Mouse (Mus musculus): ENCODE data around the gene Them4.
"Not testable (repeated sequence)": the region's sequence is repeated elsewhere in the genome, so short reads cannot be mapped to it uniquely, and the experiment has no call there.

Gene Them4

GRCm38 (mm10) chr3:94309633-94310363, at the start of gene Them4:
TSS of gene Them4 (plus strand) at chr3:94310089.
- peak; percentile 87 to 89 for DNase-seq (ENCODE audit: low spot score in 2 of 2)

- no peak for DNase-seq (ENCODE audit: low spot score in 2 of 2)
These were observed 49.3 kb upstream of the Them4 start for GRCm38 (mm10) chr3:94260598-94260997.

GRCm38 (mm10) chr3:94263736-94264135, 46.2 kb upstream of the Them4 start, which contains the start of gene Gm4778:
TSS of gene Gm4778 (plus strand) at chr3:94264036.
- DNase-seq (ENCODE audit: low spot score in 2 of 2) = not testable (repeated sequence)

GRCm38 (mm10) chr3:94275991-94276390, 33.9 kb upstream of the Them4 start:
- no peak for DNase-seq (ENCODE audit: low spot score in 2 of 2)

- no peak for DNase-seq (ENCODE audit: low spot score in 2 of 2)
These were observed 4.4 kb upstream of the Them4 start for GRCm38 (mm10) chr3:94305457-94305856.

- DNase-seq (ENCODE audit: low spot score in 2 of 2) = no peak
These were observed 2.9 kb upstream of the Them4 start for GRCm38 (mm10) chr3:94306975-94307374.

GRCm38 (mm10) chr3:94310491-94310890, 602 bp downstream of the Them4 start:
- DNase-seq (ENCODE audit: low spot score in 2 of 2) = no peak

GRCm38 (mm10) chr3:94310911-94311310, 1.0 kb downstream of the Them4 start:
- no peak for DNase-seq (ENCODE audit: low spot score in 2 of 2)

GRCm38 (mm10) chr3:94311376-94311775, 1.5 kb downstream of the Them4 start:
- DNase-seq (ENCODE audit: low spot score in 2 of 2) = no peak

GRCm38 (mm10) chr3:94328681-94329080, 18.8 kb downstream of the Them4 start:
- DNase-seq (ENCODE audit: low spot score in 2 of 2) = no peak

GRCm38 (mm10) chr3:94334442-94334841, 24.6 kb downstream of the Them4 start:
- no peak for DNase-seq (ENCODE audit: low spot score in 2 of 2)

- DNase-seq (ENCODE audit: low spot score in 2 of 2) = no peak
These were observed 28.6 kb downstream of the Them4 start for GRCm38 (mm10) chr3:94338522-94338921.

GRCm38 (mm10) chr3:94341959-94342422, 32.1 kb downstream of the Them4 start, which contains the start of gene Them5:
TSS of gene Them5 (plus strand) at chr3:94342099.
- DNase-seq (ENCODE audit: low spot score in 2 of 2) = no peak

GRCm38 (mm10) chr3:94342552-94342951, 32.7 kb downstream of the Them4 start:
- no peak for DNase-seq (ENCODE audit: low spot score in 2 of 2)

- no peak for DNase-seq (ENCODE audit: low spot score in 2 of 2)
These were observed 34.3 kb downstream of the Them4 start for GRCm38 (mm10) chr3:94344182-94344581.

GRCm38 (mm10) chr3:94344897-94345296, 35.0 kb downstream of the Them4 start:
- no peak for DNase-seq (ENCODE audit: low spot score in 2 of 2)

GRCm38 (mm10) chr3:94348146-94348545, 38.3 kb downstream of the Them4 start:
- DNase-seq (ENCODE audit: low spot score in 2 of 2) = no peak

GRCm38 (mm10) chr3:94360812-94361211, 50.9 kb downstream of the Them4 start:
- no peak for DNase-seq (ENCODE audit: low spot score in 2 of 2)

GRCm38 (mm10) chr3:94362138-94362537, 52.2 kb downstream of the Them4 start, which contains the start of gene C2cd4d:
TSS of gene C2cd4d (plus strand) at chr3:94362438.
- DNase-seq (ENCODE audit: low spot score in 2 of 2) = no peak

GRCm38 (mm10) chr3:94363291-94364153, 53.6 kb downstream of the Them4 start:
- DNase-seq (ENCODE audit: low spot score in 2 of 2) = no peak

- no peak for DNase-seq (ENCODE audit: low spot score in 2 of 2)
These were observed 54.3 kb downstream of the Them4 start for GRCm38 (mm10) chr3:94364154-94364526.

GRCm38 (mm10) chr3:94366761-94367160, 56.9 kb downstream of the Them4 start:
- peak; percentile 42 to 50 for DNase-seq (ENCODE audit: low spot score in 2 of 2)

GRCm38 (mm10) chr3:94367511-94367910, 57.6 kb downstream of the Them4 start:
- DNase-seq (ENCODE audit: low spot score in 2 of 2) = no peak
